Mouse (Mus musculus) neural tube, embryonic 10.5 days (tissue): ENCODE results near the gene Tor4a.
A peak's percentile ranks its signal among the peaks of the same experiment; 100 is the strongest.

Experiments used
- DNase-seq: peaks from one replicate; pipeline ENCODE4 v3.0.0-alpha.2; 2017; ENCODE audit warnings: low spot score; ENCODE audit errors: extremely low spot score

Gene Tor4a

GRCm38 (mm10) chr2:25171101-25171768, 25.5 kb downstream of the Tor4a start:
- DNase-seq: no peak

- no peak for DNase-seq
Measured at GRCm38 (mm10) chr2:25170326-25171100, 26.2 kb downstream of the Tor4a start.

- DNase-seq: peak; percentile 70
Measured at GRCm38 (mm10) chr2:25169778-25170177, 26.9 kb downstream of the Tor4a start.

GRCm38 (mm10) chr2:25168665-25168978, 28.1 kb downstream of the Tor4a start:
- no peak for DNase-seq

GRCm38 (mm10) chr2:25167919-25168664, 28.6 kb downstream of the Tor4a start:
- peak; percentile 86 for DNase-seq

GRCm38 (mm10) chr2:25167481-25167880, 29.2 kb downstream of the Tor4a start:
- no peak for DNase-seq

GRCm38 (mm10) chr2:25157655-25158054, 39.0 kb downstream of the Tor4a start:
- no peak for DNase-seq

GRCm38 (mm10) chr2:25156990-25157389, 39.7 kb downstream of the Tor4a start:
- DNase-seq: no peak

- DNase-seq: no peak
Measured at GRCm38 (mm10) chr2:25156177-25156576, 40.5 kb downstream of the Tor4a start.

- no peak for DNase-seq
Measured at GRCm38 (mm10) chr2:25151280-25151956, 45.3 kb downstream of the Tor4a start.

GRCm38 (mm10) chr2:25149643-25150042, 47.0 kb downstream of the Tor4a start:
- DNase-seq: no peak

- no peak for DNase-seq
Measured at GRCm38 (mm10) chr2:25147892-25148291, 48.8 kb downstream of the Tor4a start.

- no peak for DNase-seq
Measured at GRCm38 (mm10) chr2:25147398-25147797, 49.3 kb downstream of the Tor4a start.

- DNase-seq: no peak
Measured at GRCm38 (mm10) chr2:25145346-25145745, 51.3 kb downstream of the Tor4a start.
